Mouse (Mus musculus) heart, postnatal 0 days (tissue): ENCODE data around the gene Cox7b2. TPM values are rescaled to one million over a fixed set of nuclear protein-coding genes. Genes with fewer than 3 reads are reported as not detected.

Source experiments
- ATAC-seq: fragments of 200-750 bp; cut with Nextera tagmentation; 2 replicates; pipeline ENCODE4 v1.8.0; 2017; ENCODE audit warnings: low read depth, moderate number of reproducible peaks, moderate library complexity; ENCODE audit not compliant: insufficient read depth
- DNase-seq: peaks from one replicate; pipeline ENCODE4 v3.0.0-alpha.2; 2016; ENCODE audit warnings: low spot score
- H3K27ac ChIP-seq: fragments of 300-500 bp; sonication (generic); 2 replicates; pipeline ENCODE4 v1.5.1; 2014; ENCODE audit warnings: low read depth, mild to moderate bottlenecking
- H3K27me3 ChIP-seq: fragments of 300-500 bp; sonication (generic); 2 replicates; pipeline ENCODE4 v1.6.1; 2014; ENCODE audit warnings: low read length, mixed read lengths; ENCODE audit not compliant: control insufficient read depth, insufficient read depth
- H3K36me3 ChIP-seq: fragments of 300-500 bp; sonication (generic); replicated peaks from 2 replicates; pipeline ENCODE4 v1.6.1; 2014; ENCODE audit warnings: low read length, mixed read lengths; ENCODE audit not compliant: control insufficient read depth, insufficient read depth
- H3K4me1 ChIP-seq: fragments of 300-500 bp; sonication (generic); 2 replicates; pipeline ENCODE4 v1.6.1; 2014; ENCODE audit warnings: antibody characterized with exemption; ENCODE audit not compliant: control insufficient read depth, insufficient read depth
- H3K4me2 ChIP-seq: fragments of 300-500 bp; sonication (generic); 2 replicates; pipeline ENCODE4 v1.6.1; 2014; ENCODE audit warnings: low read depth, mild to moderate bottlenecking, low read length, moderate library complexity
- H3K4me3 ChIP-seq: fragments of 300-500 bp; sonication (generic); 2 replicates; pipeline ENCODE4 v1.5.1; 2014; ENCODE audit warnings: low read depth, low read length
- H3K9ac ChIP-seq: fragments of 300-500 bp; sonication (generic); replicated peaks from 2 replicates; pipeline ENCODE4 v1.6.1; 2014; ENCODE audit warnings: low read depth, low read length, mixed read lengths
- H3K9me3 ChIP-seq: fragments of 300-500 bp; sonication (generic); replicated peaks from 2 replicates; pipeline ENCODE4 v1.6.1; 2016; ENCODE audit warnings: low read length; ENCODE audit not compliant: control insufficient read depth
- CTCF ChIP-seq: IDR thresholded peaks from 2 replicates; pipeline ENCODE4 v1.5.1; 2016; ENCODE audit warnings: antibody characterized with exemption, control low read depth, low read depth
- EP300 ChIP-seq: IDR thresholded peaks from 2 replicates; pipeline ENCODE4 v1.6.1; 2016; ENCODE audit warnings: antibody characterized with exemption, low read depth
- WGBS: fragments of 180-500 bp; shearing (Covaris S2); extraction: QIAGEN DNeasy Blood & Tissue Kit; methylation state at CpG from one replicate; pipeline ENCODE4 v1.1.7; 2014; 5-methylcytosine and 5-hydroxymethylcytosine counted together
- polyA plus RNA-seq: library from polyadenylated mRNA; unstranded; fragments of >200 nt; fragmentation: Nextera tagmentation; extraction: Ambion mirVana; gene quantifications from 2 replicates; pipeline ENCODE4 v1.2.1, GENCODE M21; 2015
- total RNA-seq: library from RNA; depleted of rRNA; stranded (reverse); fragments of >200 nt; gene quantifications from 2 replicates; pipeline ENCODE4 v1.2.3, GENCODE M21; 2014; ENCODE audit warnings: low replicate concordance; rRNA removed

Gene Cox7b2
- total and polyA plus RNA-seq, 2 experiments from 2014 or later: 0.63 TPM; not detected in 1

- WGBS: 15% methylated on average over 6 of the region's 6 CpGs
- Histone ChIP-seq H3K27ac (no peak overlapping the region), H3K27me3 (no peaks in the 10 kb centered on the region), H3K9me3 (no peaks in the 10 kb centered on the region), H3K36me3 (no peaks in the 10 kb centered on the region), H3K9ac (no peak overlapping the region), H3K4me3 (no peak overlapping the region), H3K4me1 (no peaks in the 10 kb centered on the region), H3K4me2 (no peak overlapping the region)
- no peak for ATAC-seq
- TF ChIP-seq EP300 (no peak), CTCF (peak; percentile 70)
- DNase-seq: peak; percentile 15
Observed at GRCm38 (mm10) chr5:71502058-71502678, 45.8 kb downstream of the Cox7b2 start.

- Histone ChIP-seq H3K36me3 (no peaks in the 10 kb centered on the region), H3K27me3 (no peaks in the 10 kb centered on the region), H3K4me3 (no peak overlapping the region), H3K4me1 (no peaks in the 10 kb centered on the region), H3K27ac (no peak overlapping the region), H3K4me2 (no peak overlapping the region), H3K9ac (no peak overlapping the region), H3K9me3 (no peaks in the 10 kb centered on the region)
- no peak for DNase-seq
- no peak for ATAC-seq
- 19% methylated on average over 5 of the region's 5 CpGs for WGBS
- TF ChIP-seq CTCF (no peak), EP300 (no peak)
Observed at GRCm38 (mm10) chr5:71495621-71496020, 52.4 kb downstream of the Cox7b2 start.

GRCm38 (mm10) chr5:71456957-71457356, 91.0 kb downstream of the Cox7b2 start:
- Histone ChIP-seq H3K4me3 (no peak overlapping the region), H3K9me3 (no peaks in the 10 kb centered on the region), H3K9ac (no peak overlapping the region), H3K36me3 (no peaks in the 10 kb centered on the region), H3K27me3 (no peaks in the 10 kb centered on the region), H3K4me1 (no peaks in the 10 kb centered on the region), H3K4me2 (no peak overlapping the region), H3K27ac (no peak overlapping the region)
- no peak for TF ChIP-seq EP300
- no peak for TF ChIP-seq CTCF
- ATAC-seq (no peak), DNase-seq (no peak)
- 50% methylated on average over 3 of the region's 3 CpGs for WGBS

- Histone ChIP-seq H3K4me2 (no peak overlapping the region), H3K36me3 (no peaks in the 10 kb centered on the region), H3K27me3 (no peaks in the 10 kb centered on the region), H3K9me3 (no peaks in the 10 kb centered on the region), H3K4me3 (no peak overlapping the region), H3K9ac (no peak overlapping the region), H3K4me1 (no peaks in the 10 kb centered on the region), H3K27ac (no peak overlapping the region)
- ATAC-seq (no peak), DNase-seq (no peak)
- 67% methylated on average over 6 of the region's 6 CpGs for WGBS
- TF ChIP-seq CTCF (no peak), EP300 (no peak)
Observed at GRCm38 (mm10) chr5:71440174-71440573, 107.8 kb downstream of the Cox7b2 start.

Other genes starting within 250 kb of the Cox7b2 start
- gene Gabrb1, start 109.9 kb upstream of the Cox7b2 start, total RNA-seq: 0.08 TPM in 1 of 2 replicates, not detected in the other
- gene Gabrb1, start 109.9 kb upstream of the Cox7b2 start, polyA plus RNA-seq: 0.11 and 0.15 TPM in 2 replicates
- gene Gabra4, start 110.1 kb upstream of the Cox7b2 start, total RNA-seq: 0.34 and 0.93 TPM in 2 replicates
- 0.38 and 0.79 TPM in 2 replicates for gene Gabra4, start 110.1 kb upstream of the Cox7b2 start, polyA plus RNA-seq